Mouse (Mus musculus) stomach, postnatal 0 days (tissue): ENCODE results near the gene Rsrp1.

Experiments
- CTCF ChIP-seq: IDR thresholded peaks from 2 replicates; pipeline ENCODE4 v1.5.1; 2016; ENCODE audit warnings: antibody characterized with exemption, low read depth, mild to moderate bottlenecking, moderate library complexity
- EP300 ChIP-seq: optimal IDR thresholded peaks from 2 replicates; pipeline ENCODE3; 2016; ENCODE audit warnings: antibody characterized with exemption

GRCm38 (mm10) chr4:134930190-134930589, 6.8 kb downstream of the Rsrp1 start:
- TF ChIP-seq EP300 (no peak), CTCF (no peak)
